Mouse (Mus musculus) forelimb bud, embryonic 11.5 days (tissue): Measurements from ENCODE around the gene Rpl37.

ENCODE experiments used
- DNase-seq: peaks from one replicate; pipeline ENCODE4 v3.0.0-alpha.2; 2012; ENCODE audit warnings: low read depth, low spot score

Rpl37 gene

GRCm38 (mm10) chr15:5116270-5117030 lies at the start of gene Rpl37:
Gene Rpl37, plus strand, starts transcription at chr15:5116645.
- DNase-seq = peak; percentile 98

GRCm38 (mm10) chr15:5068801-5069518 lies 47.5 kb upstream of the Rpl37 start:
- peak; percentile 62 for DNase-seq

- DNase-seq = no peak
Measured at GRCm38 (mm10) chr15:5081235-5081634, 35.2 kb upstream of the Rpl37 start.

DNA sequence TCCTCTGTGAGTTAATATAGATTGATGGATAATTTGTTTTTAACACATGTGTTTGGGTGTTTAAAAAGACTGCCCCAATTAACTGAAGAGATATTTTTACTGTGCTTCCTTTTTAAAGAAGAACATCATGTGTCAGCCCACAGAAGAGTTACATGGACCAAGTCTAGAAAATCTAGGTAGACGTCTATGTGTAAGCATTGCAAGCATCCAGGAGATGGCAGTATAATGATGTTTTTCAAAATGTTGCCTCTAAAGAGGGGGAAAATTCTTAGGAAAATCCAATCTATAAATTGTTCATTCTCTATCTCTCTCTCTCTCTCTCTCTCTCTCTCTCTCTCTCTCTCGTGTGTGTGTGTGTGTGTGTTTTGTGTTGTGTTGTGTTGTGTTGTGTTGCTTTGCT lies 30.3 kb upstream of the Rpl37 start:
- DNase-seq = peak; percentile 30

DNA sequence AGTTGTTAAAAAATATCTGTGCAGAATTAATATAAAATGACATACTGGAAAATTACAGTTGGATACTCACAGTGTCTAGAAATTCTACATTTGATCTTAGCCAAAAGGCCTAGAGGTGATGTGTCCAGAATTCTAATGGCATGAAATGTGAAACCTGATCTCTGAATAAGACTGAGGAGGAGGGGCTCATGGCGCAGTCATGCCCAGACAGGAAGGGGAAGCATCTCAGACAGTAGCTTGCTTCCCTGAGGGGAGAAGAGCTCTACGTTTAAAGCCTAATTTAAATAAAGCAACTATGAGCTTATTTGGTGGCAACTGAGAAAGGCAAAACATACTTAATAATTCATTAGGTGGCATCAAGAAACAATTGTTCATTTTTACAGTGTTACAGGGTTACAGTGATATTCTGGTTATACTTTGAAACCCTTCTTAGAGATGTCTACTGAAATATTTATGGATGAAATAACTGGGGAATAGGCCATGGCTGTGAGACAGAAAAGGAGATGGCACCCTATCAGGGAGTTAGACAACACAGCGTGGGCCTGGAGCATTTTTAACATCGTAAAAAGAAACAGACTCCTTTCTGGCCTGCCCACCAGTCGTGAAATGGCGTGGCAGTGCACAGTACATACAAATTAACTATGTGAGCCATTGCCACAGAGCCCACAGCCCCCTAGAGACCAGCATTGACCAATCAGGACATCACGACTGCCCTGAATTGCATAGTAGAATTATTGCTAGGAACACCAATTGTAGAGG lies 27.4 kb upstream of the Rpl37 start:
- DNase-seq = peak; percentile 13

GRCm38 (mm10) chr15:5090131-5090530 lies 26.3 kb upstream of the Rpl37 start:
- no peak for DNase-seq

GRCm38 (mm10) chr15:5095534-5096301 lies 20.7 kb upstream of the Rpl37 start:
- no peak for DNase-seq

DNA sequence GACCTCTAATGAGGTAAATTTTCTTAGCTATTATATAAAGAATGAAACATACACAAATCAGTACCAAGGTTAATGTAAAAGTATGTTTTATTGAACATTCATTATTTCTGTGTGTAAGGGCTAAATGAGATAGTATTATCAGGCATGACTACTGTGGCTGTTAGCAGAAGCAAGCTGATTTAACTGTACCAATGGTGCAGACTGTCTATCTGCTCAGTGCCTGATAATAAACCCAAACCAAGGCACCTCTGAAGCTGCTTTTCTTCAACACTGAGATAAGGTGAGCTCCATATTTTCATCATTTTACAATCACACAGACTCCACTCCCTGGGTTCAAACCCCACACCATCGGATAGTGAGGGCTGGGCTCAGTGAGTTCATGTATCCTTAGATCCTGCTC lies 19.1 kb upstream of the Rpl37 start:
- no peak for DNase-seq

DNA sequence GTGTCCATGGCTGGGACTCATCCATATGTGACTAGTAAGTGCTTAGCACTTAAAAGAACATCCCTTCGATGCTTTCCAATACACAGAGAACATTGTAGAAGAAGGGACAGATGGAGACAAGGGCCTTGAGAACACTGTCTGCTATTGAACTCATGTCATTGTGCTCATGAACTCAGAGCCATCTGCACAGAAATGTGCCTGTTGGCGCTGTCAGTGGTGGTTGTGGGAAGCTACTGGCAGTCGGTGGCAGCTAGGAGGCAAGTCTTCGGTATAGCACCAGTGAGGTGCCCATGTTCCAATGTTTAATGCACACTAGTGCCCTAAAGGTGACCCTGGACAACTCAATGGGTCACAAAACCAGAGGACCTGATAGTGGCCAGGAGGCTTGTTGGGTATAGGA lies 14.1 kb upstream of the Rpl37 start:
- no peak for DNase-seq

DNA sequence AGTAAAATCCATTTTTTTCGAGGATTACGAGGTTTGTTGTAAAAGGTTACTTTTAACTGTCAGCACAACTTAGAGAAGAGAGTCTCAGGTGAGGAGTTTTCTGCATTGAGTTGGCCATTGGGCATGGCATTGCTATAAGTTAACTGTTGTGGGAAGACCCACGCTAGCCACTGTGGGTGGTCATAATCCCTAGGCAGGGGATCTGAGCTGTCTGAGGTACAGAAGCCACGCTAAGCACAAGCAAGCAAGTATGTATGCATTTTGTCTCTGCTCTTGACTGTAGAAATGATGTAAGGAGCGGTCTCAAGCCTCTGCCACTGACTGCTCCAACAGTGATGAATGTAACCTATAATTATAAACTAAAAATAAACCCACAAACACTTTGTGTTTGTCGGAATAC lies 10.6 kb upstream of the Rpl37 start:
- DNase-seq = no peak

- no peak for DNase-seq
Measured at GRCm38 (mm10) chr15:5106293-5106692, 10.2 kb upstream of the Rpl37 start.

- no peak for DNase-seq
Measured at GRCm38 (mm10) chr15:5107686-5108654, 8.5 kb upstream of the Rpl37 start, which contains the start of gene Card6. Gene Card6, minus strand, starts transcription at chr15:5108539.

DNA sequence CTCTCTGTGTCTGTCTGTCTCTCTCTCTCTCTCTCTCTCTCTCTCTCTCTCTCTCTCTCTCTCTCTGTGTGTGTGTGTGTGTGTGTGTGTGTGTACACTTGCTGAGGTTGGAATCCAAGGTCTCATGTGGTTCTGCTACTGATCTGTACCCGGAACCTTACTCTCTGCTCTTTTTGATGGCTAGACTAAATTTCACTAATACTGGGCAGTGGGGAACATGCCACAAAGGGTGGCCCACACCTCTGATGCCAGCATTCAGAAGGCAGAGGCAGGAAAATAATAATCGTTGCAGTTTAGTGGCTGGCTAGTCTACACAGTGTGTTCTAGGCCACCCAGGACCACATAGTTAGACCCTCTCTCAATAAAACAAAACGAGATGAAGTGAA lies 7.8 kb upstream of the Rpl37 start:
- no peak for DNase-seq

DNA sequence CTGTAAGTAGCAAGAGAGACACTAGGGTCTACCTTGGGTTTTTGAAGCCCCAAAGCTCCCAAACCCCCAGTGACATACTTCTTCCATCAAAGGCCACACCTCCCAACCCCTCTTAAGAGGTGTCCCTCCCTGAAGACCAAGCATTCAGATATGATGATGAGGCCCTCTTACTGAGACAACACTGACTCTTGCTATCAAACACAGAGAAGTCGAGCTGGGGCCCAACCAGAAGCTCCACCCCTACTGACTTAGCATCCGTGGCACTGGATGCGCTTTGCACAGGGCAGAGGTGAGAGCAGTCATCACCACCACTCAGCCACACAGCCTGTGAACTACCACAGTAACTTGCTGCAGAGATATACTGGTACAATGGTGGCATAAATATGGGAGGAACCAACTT lies 3.8 kb upstream of the Rpl37 start:
- no peak for DNase-seq

GRCm38 (mm10) chr15:5115173-5115572 lies 1.3 kb upstream of the Rpl37 start:
- no peak for DNase-seq

DNA sequence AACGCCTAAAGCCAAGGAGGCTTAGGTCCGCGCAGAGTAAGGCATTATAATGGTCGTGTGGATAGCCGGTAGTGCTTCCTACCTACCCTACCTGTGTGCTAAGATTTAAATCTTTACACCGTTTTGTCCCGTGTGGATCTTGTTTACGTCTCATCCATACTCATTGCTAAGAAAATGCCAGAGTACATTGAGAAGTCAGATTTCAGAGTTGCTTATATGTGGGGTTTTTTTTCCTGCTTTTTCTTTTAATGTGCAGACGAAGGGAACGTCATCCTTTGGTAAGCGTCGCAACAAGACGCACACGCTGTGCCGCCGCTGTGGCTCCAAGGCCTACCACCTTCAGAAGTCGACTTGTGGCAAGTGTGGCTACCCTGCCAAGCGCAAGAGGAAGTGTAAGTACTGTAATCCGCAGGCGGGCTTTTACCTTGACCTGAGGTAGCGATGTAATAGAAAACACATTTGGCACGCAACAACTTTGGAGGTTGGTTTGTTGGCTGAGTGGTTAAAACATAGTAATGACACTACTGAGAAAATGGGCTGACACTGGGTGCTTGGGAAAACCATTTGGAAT lies 671 bp downstream of the Rpl37 start:
- DNase-seq = no peak

- no peak for DNase-seq
Measured at GRCm38 (mm10) chr15:5118626-5119025, 2.2 kb downstream of the Rpl37 start.

DNA sequence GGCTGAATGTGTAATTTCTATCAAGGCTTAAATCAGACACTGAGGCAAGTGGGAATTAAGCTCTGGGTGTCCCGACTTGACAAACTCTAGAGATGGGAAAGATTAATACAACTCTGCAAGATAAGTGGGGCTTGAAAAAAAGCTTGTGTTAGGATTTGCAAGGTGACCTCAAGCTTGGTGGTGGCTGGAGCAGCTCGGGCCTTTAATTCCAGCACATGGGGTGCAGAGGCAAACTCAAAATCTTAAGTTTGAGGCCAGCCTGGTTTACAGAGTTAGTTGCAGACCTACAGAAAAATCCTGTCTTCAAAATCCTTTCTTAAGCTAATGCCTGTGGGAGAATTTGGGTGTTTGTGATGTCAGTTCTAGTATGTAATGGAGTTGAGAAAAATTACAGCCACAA lies 2.7 kb downstream of the Rpl37 start:
- DNase-seq = no peak

GRCm38 (mm10) chr15:5119707-5120106 lies 3.3 kb downstream of the Rpl37 start:
- DNase-seq = no peak
